Mouse (Mus musculus): ENCODE data around the gene Obp2b.

Obp2b gene

DNA sequence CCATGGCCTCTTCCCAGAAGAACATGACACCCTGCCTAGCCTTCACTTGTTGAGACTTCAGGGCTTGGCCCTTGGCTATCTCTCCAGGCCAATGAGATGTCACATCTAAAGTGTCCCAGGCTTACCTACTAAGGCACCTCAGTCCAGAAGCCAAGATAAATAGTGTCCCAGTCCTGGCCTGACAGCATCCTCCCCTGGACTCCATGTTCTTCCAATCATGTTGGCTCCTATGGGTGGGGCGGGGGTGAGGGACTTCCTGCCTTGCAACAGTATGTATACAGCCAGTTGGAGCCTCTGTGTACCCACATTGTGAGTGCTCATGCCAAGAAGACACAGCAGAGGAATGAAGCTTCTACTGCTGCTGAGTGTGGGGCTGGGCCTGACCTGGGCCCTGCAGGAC, 39.9 kb downstream of the Obp2b start, which contains the start of gene Lcn11:
Gene Lcn11, plus strand, starts transcription at position 301 of the 400 bp plus-strand sequence.
- DNase-seq (ENCODE audit: low read depth, low spot score), result no peak

DNA sequence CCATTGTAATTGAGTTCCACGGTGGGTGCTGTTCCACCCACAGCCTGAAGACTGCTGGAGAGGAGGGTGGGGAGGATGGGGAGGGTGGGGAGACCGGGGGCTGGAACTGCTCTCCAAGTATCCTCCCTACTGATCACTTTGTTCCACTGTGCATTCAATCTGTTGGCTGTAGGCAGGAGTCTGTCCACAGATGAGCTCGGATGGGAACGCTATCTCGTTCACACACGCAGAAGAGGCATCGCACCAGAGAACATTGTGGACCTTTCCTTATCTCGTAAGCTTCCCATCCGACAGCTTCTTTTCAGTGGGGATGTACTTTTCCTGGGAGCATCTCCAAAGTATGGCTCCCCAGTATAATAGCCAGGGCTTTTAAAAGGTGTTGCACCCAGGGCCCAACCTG, 42.3 kb downstream of the Obp2b start:
- no peak for DNase-seq (ENCODE audit: low read depth, low spot score)

- DNase-seq (ENCODE audit: low read depth, low spot score), result no peak
Measured at GRCm38 (mm10) chr2:25780921-25781320, 44.1 kb downstream of the Obp2b start.

DNA sequence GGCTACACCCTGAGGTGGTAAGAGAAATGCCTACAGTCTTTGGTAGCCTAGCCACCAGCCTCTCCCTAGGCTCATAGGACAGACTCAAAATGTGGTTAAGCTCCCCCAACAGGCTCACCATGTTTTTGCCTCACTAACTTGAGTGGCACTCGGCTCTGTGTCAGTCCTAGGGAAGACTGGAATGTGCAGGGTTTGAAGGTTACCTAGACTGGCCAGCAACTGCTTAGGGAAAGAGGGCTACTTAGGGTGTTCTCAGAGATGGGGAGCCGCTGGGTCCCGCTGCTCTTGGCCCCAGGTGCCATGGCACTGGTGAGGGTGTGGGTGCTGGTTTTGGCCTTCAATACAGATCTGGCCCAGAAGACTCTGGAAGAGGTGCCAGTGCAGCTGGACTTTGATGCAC, 45.1 kb downstream of the Obp2b start, which contains the start of gene Gm13539:
Gene Gm13539, plus strand, starts transcription at position 301 of the 400 bp plus-strand sequence.
- no peak for DNase-seq (ENCODE audit: low read depth, low spot score)

GRCm38 (mm10) chr2:25785573-25786322, 48.9 kb downstream of the Obp2b start:
- no peak for DNase-seq (ENCODE audit: low read depth, low spot score)

- DNase-seq (ENCODE audit: low read depth, low spot score), result no peak
Measured at GRCm38 (mm10) chr2:25789092-25789491, 52.3 kb downstream of the Obp2b start.
